Mouse (Mus musculus): ENCODE measurements at regions not wholly inside any gene's neighbourhood (a gene's known extent, or its start where the extent isn't known, plus 50 kb on each side); places are given as distances from the start of the nearest gene placed in this dataset.

DNA sequence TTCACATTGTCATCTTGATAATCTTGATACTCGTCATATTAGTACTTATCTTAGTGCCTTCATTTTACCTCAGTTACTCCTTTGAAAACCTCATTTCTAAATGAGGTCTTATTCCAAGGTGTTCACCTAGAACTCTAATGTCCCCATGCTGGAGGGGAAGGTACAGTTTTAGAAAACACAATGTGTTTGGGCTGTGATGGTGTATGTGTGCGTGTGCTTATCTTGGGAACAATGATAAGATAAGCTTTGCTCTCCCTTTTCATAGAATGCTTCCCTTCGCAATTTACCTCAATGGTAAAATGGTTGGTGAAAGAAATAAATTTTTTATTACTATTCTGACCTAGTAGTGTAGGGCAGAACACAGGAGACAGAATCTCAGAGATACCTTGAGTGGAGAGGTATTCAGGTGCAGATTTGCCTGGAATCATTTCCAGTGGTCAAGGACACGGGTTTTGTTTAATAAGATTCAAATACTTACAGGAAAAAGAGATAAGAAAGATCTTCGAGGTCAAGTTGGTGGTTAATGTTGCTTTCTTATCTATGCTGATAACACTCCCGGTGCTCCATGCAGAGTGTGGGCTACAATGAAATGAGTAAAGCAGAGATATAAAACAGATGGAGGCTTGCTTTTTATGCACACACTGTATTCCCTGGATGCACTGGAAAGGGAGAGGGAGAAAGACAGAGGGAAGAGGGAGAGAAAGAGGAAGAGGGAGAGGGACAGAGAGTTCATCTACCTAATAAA lies 471.6 kb downstream of the Klf12 start:
- 82% methylated on average over 6 of the region's 6 CpGs for WGBS

More for the DNA sequence above, 471.6 kb downstream of the Klf12 start:
- H3K27me3 ChIP-seq (ENCODE audit: control insufficient read depth, insufficient read depth, low read length) = no peaks in the 10 kb centered on the region
- H3K4me1 ChIP-seq (ENCODE audit: control insufficient read depth, insufficient read depth, low read length) = no peaks in the 10 kb centered on the region
- no peaks in the 10 kb centered on the region for H3K36me3 ChIP-seq (ENCODE audit: control insufficient read depth, insufficient read depth, low read length)
- H3K27ac ChIP-seq (ENCODE audit: low read depth, low read length) = no peak overlapping the region
- no peak overlapping the region for H3K4me3 ChIP-seq (ENCODE audit: low read length)
- H3K9me3 ChIP-seq (ENCODE audit: control insufficient read depth, low read length) = no peaks in the 10 kb centered on the region
- H3K9ac ChIP-seq (ENCODE audit: low read depth, low read length) = no peak overlapping the region
- no peak for ATAC-seq (ENCODE audit: low FRiP score, low TSS enrichment)
- H3K4me2 ChIP-seq (replicated peaks; ENCODE audit: low read depth, low read length) = no peak overlapping the region
